Mouse (Mus musculus): Measurements from ENCODE around the gene Cdkn1c.

Cdkn1c gene

DNA sequence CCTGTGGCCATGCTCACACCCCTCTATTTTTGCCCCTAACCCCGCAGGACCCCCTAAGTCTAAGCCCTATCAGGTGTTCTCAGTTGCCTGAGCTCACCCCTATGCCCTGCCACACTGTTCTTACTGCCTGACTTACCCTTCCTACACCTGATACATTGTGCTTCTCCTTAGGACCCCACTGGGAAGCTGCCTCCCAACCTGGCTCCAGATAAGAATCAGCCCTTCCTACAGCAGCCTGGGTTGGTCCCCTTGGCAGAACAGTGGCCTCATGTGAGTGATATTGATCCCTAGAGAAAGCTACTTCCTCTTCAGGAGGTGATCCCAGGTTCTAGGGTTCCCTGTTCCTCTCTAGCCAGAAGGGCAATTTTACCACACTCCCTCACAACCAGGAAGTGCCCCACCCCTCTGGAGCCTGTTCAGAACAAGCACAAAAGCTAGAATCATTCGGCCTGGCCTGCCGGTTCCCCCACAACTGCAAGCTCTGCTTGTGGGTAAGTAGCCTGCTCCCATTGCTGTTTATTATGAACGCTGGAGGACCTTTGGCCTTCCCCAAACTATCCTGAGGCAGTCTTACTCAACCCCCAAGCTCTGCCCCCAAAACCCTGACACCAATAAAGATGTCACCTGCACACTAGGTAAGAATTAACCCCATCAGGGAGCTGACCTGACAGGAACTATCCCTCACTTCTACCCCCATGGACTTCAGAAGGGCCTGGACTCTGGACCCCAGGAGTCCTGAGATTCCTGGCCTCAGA lies 12.7 kb upstream of the Cdkn1c start, which contains the start of gene Slc22a18:
Slc22a18 (plus strand) TSS at position 390 of the 755 bp plus-strand sequence.
- no peak for DNase-seq

DNA sequence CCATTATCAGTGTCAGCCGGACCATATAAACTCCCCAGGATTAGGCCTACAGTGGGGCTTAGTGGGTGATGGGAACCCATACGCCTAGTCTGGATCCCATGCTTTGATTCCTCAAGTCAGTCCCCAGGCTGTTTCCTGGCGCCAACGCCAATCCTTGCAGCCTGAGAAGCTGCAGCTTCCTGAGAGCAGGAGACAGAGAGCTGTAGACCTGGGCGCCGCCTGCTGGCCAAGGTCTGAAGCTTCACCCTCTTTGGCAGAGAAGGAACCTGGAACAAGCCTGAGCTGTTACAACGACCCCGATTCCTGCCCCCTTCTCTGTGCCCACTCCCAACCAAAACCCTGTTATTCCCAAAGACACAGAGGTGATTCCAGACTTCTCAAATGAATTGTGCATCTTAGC lies 9.1 kb upstream of the Cdkn1c start:
- peak; percentile 83 for DNase-seq

DNA sequence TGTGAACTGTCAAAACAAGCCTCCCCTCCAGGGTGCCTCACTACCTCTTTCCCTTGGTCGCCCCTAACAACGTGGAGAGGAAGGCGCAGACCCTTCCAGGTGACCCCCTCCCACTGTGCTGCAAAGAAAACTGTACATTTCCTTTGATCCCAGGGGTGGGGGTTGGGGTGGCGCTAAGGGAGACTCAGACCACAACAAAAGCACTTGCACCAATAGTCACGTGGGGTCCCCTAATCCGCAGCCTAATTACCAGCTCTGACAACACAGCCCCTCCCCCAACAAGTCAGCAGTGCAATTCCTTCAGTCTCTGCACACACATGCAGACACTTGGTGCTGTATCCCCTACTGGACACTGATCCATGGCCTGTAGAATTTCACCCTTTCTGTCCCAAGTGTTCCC lies 6.9 kb upstream of the Cdkn1c start:
- peak; percentile 77 for DNase-seq

DNA sequence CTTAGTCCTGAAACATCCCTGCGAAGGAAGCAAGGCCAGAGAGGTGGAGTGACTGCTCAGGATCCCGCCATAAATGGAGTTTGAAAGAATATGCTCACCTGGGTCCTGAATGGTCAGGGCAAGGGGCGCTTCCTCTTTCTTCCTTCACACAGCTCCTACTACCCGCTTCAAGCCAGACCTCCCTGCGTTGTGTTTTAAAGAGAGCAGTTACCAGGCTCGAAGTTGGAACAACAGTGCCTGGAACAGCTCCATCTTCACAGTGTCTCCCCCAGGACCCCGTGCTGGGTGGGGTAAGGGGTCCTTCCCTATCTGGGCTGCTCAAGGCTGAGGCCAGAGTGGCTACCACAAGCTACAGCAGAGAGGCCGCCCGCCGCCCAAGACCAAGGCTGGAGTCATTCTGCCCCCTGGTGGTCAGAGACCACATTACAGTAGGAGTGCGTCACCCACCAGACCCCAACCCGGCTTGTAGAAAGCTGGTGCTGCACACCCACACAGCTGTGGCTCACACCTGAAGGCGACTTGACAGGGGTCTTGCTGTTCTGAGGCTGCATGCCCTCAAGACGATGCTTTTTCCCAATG lies 5.3 kb upstream of the Cdkn1c start:
- DNase-seq: peak; percentile 83

DNA sequence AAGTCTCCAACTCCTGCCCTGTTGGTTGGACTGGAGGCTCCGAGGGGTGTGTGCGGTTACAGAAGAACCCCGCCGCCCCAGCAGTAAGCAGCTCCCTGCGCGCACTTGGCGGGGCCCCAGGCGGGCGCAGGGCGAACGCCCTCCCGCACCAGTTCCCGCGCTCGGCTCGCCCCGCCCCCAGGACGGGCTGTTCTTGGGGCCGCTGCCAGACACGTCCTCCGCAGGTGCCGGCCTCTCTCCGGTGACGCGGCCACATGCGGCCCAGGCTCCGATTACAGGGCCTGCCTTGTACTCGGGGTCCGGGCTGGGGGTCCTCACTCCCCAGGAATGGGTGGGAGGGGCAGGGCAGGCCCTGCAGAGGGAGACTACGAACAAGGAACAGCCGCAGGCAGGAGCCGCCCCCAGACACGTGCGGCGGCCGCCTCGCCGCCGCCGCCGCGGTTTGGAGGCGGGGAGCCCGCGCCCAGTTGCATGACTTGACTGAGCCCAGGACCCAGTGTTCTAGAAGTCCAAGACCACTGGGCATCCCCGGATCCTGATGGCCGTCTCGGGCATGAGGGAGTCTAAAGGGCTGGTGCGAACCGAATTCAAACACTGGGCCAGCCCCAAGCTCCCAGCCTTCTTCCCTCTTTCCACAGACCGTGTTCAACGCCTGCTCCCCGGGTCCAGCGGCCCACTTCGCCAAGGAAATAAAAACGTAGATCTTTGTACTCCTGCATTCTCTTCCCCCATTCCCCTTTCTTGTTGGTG lies 4.1 kb upstream of the Cdkn1c start:
- peak; percentile 72 for DNase-seq

DNA sequence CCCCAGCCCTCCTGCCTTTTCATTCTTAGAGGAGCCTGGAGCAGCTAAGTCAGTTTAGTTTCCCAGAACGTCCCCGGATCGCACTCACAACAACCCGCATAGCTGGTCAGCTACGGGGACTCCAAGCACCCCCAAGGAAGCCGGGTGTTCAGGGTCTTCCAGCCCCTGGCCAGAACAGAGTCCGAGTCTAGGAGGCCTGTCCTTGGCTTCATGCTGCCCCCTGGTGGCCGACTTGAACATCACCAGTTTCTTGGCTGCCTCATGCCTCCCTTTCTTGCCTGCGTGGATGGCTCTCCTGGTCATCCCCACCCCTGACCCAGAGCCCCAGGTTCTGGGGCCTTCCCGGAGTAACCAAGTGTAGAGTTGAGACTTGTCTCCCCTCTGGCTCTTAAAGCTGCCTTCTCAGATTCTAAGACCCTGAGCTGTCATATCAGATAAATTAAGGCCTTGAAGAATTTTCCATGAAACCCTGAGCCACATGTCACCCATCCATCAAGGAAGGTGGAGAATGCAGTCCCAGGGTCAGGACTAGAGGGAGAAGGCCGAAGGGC lies 3.1 kb upstream of the Cdkn1c start:
- peak; percentile 87 for DNase-seq

DNA sequence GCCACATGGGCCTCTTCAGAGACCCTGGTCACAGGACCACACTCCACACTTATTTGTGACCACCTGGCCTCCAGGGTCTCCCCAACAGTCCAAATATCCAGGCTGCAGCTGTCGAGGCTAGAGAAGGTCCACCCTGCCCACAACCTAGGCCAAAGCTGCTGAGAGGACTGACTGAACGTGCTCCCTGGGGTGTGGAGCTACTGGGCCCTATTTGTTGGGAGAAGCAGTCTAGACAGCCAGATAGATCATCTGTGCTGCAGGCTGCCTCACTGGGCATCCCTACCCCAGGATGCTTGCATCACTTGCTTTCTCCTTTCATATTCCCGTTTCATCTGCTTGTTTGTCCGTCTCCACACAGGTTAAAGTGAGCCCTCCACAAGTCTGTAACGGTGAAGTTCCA lies 1.7 kb upstream of the Cdkn1c start:
- no peak for DNase-seq

DNA sequence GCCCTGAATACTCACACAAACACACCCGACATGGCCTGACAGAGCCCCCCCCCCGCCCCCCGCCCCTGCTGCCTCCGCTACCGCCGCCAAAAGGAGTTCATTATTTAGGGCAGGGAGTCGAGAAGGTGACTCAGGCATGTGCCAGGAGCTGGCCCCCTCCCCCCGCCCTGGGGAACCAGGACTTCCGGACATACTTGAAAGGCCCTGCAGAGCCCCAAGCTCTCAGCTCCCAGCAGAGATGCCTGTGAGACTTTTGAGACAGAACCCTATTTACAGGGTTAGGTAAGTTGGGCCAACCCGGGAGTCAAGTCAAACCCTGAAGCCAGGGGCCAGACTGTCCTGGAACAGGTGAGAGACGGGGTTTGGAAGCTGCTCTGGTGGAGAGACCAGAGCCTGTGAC lies 1.1 kb upstream of the Cdkn1c start:
- DNase-seq: no peak

DNA sequence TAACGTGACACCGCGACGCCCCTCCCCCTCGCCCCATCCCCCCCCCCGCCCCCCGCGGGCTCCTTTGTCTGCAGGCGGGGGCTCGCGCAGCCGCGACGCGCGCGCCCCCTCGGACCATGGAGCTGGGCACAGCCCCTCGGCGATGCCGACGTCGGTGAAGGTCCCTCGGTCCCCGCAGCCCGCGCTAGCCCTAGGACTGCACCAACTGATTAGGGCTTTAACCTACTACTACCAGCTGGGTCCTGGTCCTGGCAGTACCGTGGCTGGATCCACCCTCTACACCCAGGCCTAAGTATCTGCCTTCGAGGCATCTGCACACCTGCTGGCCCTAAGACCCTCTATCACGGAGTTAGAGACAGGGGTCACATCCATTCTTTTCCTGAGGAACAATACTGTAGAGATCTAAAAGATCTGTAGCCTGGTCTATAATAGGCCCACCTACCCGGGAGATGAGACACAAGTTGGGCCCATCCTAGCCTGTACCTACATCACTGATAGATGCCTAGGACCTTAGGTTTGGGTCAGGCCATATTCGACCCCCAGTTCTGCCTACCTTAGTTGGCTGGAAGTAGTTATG lies 532 bp upstream of the Cdkn1c start:
- no peak for DNase-seq

DNA sequence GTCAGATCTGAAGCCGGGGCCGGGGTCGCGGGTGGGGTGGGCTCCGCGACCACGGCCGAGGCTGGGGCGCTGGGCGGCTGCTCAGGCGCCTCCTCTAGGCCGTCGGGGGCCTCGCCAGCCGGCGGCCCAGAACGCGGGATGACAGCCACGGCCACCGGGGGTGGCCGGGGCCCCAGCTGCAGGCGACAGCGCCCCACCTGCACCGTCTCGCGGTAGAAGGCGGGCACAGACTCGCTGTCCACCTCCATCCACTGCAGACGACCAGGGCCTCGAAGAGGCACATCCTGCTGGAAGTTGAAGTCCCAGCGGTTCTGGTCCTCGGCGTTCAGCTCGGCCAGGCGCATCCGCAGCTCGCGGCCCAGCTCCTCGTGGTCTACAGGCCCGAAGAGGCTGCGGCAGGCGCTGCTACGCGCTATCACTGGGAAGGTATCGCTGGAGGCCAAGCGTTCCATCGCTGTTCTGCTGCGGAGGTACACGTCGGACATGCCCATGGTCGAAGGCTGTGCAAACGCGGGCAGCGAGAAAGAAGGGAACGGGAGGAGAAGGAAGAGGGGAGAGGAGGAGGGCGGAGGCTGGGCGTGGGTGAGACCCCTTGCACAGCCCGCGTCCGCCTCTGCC lies 524 bp downstream of the Cdkn1c start:
- DNase-seq: no peak

DNA sequence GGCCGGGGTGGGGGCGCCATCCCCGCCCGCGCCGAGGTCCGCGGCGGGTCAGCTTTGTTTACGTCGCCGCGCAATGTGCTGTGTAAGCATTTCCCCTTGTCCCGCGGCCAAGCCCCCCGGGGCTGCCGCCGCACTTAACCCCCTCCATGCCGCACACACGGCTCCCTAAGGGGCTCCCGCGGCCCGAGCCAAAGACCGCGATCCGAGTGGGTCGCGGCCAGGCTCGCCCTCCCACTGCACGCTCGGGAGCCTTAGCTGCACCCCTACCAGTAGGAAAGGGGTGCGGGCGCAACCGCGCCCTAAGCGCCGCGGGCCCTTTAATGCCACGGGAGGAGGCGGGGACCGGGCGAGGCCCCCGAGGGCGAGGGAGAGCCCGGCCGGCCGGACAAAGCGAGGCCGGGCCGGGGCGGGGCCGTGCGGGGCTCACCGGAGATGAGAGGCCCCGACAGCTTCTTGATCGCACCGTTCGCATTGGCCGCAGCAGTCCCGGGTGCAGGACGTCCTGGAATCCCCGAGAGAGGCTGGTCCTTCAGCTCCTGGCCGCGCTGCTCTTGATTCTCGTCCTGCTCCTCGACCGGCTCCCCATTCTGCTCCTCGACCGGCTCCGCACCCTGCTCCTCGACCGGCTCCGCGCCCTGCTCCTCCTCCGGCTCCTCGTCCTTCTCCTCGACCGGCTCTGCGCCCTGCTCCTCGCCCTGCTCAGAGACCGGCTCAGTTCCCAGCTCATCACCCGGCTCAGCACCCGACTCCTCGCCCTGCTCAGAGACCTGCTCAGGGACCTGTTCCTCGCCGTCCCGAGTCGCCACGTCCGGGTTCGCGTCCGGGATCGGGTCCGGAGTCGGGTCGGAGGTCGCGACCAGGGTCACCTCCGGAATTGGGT lies 1.3 kb downstream of the Cdkn1c start:
- DNase-seq: peak; percentile 40

DNA sequence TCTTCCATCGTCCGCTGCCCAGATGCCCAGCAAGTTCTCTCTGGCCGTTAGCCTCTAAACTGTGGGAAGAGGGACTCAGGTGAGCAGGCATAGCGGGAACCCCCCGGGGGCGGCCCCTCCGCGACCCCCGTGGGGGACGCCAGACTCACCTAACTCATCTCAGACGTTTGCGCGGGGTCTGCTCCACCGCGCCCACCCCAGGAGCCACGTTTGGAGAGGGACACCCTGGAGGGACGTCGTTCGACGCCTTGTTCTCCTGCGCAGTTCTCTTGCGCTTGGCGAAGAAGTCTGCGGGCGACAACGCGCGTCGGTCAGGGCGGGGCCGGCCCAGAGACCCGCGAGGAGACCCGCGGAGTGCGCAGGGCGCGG lies 1.9 kb downstream of the Cdkn1c start:
- DNase-seq: no peak

DNA sequence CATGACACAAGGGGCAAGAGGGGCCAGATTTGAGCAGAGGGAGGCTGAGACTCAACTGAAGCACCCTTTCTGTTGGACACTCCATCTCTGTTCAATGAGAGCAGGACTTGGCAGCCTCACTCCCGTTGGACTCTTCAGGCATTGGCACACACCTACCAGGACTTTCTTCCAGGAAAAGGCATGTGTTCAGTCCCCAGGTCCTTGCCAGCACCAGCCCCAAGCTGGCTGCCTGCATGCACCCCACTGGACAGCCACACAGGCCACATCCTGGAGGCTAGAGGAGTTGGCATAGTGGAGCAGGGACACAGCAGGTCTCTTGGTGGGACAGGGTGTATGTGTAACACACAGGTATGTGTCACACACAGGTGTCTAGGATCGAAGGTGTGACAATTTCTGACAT lies 13.7 kb downstream of the Cdkn1c start:
- no peak for DNase-seq

DNA sequence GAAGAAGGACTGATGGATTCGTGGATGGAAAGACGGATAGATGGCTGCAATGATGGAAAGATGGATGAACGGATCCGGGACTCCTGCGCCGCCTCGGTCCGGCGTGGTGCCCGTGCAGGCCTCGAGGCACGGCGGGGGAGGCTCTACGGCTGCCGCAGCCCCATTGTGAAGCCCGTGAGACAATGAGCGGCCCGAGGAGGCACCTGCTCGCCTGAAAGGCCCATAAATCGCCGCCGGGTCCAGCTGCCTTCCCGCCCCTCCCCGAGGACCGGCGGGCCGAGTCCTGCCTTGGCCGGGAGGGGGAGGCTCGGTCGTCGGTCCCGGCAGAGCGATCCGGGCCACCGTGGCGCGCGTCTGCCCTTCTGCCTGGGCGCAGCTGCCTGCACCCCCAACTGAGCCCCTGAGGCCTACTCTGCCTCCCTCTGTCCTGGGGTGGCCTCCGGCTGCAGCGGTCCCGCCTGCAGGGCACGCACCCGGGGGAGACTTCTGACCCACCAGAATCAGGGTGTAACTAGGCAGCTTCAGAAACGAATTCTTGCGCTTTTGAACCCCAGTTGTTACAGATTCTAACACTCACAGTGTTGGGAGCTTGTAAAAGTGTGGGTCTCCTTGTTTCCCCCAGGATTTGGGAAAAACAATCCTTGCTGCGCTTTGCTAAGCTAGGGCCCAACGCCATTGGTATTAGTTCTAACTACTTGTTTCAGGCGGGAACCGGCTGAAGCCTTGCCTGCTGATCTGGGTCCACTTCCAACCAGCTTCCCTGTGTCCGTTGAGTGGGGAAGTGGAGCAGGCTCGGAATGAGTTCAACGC lies 15.0 kb downstream of the Cdkn1c start:
- DNase-seq: peak; percentile 64

DNA sequence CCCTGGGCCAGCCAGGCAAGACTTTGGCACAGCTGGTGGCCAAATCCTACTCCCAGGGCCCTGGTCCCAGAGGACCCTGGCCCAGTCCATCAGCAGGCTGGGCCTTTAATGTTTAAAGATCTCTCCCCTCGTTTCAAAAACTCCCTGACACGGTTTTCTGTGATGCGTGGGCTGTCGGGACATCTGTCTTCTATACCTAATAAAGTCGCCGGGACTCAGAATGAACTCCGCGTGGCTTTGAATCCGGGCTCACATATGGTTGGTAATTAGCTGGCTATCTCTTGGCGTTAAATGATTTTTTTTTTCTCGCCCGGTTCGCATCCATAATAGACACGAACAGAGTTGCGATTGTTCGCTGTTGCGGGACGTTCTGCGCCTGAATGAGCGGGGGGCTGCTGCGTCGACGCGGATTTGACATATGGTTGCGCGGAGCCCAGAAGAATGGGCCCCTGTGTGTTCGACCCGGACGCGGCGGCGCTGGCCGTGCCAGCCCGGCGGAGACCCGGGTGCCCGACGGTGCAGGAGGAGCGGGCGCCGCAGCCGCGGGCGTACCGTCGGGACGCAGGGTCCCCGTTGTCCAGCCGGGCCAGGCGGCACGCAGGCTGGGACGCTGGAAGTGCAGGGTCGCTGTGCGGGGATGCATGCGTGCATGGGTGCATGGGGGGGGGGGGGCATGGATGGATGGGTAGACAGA lies 15.7 kb downstream of the Cdkn1c start:
- DNase-seq: peak; percentile 78

DNA sequence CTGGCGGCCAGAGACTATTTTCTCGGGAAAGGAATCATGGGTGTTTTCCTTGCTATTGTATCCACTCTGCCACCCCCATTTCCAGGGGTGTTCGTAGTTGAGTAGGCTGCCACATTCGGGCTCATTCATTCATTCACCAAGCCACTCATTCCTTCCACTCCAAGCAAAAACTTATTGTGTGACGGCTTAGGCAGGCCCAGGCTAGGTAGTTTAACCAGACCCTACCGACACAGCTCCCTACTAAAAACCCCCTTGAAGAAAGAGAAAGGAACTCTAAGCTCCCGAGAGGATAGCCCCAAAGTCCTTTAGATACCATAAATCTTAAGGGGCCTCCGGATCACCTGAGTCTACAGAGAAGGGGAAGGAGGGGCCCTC lies 16.3 kb downstream of the Cdkn1c start:
- no peak for DNase-seq

DNA sequence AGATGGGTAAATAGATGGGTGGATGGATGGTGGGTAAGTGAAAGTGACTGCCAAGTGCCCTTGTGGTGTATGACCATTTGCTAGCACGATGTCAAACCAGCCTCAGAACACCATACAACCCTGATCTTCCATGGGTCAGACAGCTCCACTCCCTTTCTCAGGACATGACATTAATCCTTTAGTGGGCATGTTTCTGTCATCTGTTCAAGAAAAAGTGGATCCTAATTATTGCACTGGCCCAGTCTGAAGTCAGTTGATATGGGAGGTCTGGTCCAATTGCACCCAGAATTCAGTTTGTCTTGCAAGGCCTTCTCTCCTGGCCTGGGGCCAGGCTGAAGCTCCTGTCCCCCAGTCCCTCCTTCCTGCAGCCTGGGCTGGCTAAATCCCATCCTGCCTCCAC lies 21.9 kb downstream of the Cdkn1c start:
- DNase-seq: no peak

DNA sequence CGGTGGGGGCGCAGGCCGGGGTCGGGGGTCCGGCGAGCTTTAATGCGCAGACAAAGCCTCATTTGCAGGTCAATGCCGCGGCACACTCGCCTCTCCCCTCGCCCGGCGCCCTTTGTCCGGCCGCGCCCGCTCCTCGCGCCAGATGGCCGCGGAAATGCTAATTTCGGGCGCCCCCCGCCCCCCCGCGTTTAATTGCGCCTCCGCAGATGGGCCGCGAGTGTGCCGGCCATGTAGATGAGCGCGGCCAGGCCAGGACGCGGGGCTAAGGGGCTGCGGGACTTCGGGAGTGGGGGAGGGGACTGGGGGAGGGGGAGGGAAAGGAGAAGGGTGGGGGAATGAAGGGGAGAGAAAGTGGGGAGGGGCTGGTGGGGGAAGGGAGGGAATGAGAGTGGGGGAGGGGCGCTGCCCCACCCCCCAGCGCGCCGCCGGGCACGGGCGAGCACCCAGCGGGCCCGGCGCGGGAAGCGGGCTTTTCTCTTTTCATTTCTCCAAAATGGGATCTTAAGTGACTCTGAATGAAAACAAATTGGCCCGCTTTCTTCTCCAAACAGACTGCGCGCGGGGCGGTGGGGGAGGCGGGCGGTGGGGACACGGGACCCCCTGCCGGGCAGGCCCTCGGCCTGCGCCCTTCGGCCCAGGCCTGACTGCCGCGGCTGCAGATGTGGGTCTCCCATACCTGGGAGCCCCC lies 22.8 kb downstream of the Cdkn1c start:
- peak; percentile 87 for DNase-seq

DNA sequence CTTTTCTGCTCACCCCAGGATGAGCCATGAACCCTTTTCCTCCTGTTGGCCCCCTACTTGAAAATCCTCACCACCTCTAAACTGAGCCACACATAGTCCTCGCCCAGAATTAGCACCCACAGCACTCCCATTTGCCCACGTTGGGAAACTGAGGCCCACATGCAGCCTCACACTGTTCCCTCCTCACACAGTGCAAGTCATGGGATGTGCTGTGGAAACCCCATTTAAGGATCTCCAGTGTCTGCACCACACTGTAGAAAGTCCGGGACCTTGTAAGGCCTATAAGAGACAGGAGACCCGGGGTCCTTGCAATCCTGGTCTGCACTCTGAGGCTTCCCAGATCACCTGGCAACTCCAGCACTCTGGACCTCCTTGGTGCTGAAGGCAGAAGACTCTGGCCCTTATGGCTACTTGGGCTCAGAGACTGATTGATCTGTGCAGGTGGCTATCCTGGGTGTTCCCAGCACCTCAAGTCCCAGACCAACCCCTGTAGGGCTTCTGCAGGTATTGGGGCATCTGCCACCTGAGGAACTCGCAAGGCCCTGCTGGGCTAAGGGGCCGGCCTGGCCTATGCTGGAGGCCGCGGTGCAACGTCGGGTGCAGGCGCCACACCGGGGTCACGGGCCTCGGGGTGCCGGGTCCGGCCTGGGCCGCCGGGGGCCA lies 23.5 kb downstream of the Cdkn1c start:
- DNase-seq: no peak

All from retina, postnatal 1 day (tissue).